Mouse (Mus musculus) embryo, embryonic 10 days (tissue): Measurements from ENCODE around the gene Apof.

Experiments
- DNase-seq: peaks from one replicate; pipeline ENCODE4 v3.0.0-alpha.2; 2015; ENCODE audit warnings: low spot score

Apof gene

DNA sequence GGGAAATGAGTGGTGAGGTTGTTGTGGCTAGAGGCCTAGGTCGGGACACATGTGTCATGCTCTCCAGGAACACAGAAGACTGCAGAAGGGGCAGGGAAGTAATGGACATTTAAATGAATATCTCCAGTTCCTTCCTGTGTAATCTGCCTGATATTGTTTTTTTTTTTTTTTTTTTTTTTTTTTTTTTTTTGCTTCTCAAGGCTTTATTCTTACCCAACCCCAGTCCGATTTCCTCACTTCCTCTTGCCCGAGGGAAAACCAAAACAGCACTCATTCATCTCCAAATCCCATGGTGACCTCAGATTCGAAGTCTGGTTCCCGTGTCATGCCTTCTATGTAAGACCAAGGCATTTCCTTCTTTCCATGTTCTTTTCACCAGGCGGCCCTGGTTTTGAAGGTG, 29.8 kb downstream of the Apof start:
- DNase-seq = no peak

GRCm38 (mm10) chr10:128298702-128299171, 30.3 kb downstream of the Apof start, which contains the start of gene Il23a:
TSS of gene Il23a (minus strand) at chr10:128298752.
- no peak for DNase-seq

DNA sequence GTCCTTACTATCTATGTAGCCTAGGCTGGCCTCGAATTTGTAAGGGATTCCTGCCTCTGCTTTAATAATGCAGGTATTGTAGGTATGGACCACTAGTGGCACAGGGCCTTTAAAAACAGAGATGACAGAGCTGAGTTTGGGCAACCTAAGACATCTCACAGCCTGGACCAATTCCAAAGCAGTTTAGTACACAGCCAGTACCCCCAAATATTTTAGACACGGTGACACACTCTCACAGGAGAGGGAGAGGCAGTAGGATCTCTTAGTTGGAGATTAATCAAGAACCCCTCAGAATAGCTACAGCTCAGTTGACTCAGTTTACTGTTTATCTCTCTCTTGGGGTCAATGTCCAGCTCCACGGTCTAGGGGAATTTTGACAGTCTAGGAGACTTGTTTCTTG, 33.9 kb downstream of the Apof start:
- DNase-seq = no peak

DNA sequence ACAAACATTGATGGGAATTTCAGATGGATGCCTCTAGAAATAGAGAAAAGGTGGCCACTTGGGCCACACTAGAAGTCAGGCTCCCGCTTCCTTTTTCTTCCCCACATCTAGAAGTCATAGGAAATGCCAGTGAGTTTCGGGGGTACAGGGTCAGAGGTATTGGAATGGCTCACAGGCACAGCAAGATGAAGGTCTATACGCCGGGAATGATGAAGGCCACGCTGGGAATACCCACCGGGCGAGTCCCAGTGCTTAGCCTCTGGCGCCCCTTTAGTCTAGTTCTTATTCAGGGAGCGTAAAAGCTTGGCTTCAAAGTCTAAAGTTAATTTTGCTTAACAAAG, 34.3 kb downstream of the Apof start:
- no peak for DNase-seq

DNA sequence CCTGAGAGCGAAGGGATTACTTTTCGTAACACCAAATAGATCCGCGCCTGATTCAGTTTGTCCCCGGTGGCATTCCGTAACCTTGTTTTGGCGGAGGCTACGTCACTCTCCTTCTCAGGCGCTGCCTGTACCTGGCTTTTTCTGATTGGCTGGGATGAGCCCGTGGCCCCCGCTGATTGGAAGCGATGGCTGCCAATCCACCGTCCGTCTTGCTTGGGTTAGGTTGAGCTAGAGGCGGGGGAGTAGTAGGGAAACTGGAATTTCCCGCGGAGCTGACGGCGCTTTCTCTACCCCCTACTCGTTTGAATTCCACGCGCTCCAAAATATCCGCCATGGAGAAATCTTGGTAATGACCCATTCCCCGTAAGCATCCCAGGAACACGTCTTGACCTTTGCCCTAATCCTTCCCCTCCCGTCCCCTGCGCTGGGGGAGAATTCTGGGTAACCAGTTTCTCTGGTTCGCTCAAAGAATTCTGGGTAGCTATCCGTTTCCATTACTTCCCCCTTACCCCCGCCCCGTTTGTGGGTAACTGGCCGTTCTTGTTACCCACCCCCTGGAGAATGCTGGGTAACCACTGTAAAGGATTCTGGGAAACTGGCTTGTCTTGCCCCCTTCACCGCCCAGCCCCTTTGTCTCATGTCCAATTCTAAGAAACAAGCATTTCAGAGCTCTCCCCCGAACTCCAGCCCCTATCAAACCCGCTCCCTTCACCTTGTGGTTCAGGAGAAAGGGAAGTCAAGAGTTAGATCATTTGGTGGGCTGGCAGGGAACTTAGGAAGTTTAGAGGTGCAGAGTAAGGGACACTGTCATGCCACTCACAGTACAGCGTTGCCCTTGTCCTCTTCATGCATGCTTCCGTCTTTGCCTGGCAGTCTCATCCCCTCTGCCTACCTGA, 34.9 kb downstream of the Apof start, which contains the start of gene Pan2:
Pan2 (plus strand) TSS at position 210 of the 896 bp plus-strand sequence.
- peak; percentile 99 for DNase-seq

- DNase-seq = no peak
Measured at GRCm38 (mm10) chr10:128309654-128310053, 41.2 kb downstream of the Apof start.

GRCm38 (mm10) chr10:128310177-128310576, 41.7 kb downstream of the Apof start:
- DNase-seq = no peak

DNA sequence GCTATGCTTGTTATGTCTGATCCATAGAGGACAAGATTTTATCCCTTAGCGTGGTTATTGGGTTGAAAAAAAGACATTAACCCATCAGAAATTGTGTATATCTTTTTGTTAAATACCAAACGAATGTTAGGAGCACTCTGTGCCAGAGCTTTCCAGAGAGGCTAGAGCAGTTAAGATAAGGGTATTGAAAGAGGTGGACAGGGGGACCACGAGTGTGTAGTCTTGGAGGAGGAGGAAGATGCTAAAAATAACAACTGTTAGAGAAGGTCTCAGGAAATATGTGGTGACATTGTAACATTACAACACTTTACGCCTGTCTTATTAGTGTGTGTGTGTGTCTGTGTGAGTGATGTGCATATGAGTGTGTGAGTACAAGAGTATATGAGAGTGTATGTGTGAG, 42.4 kb downstream of the Apof start:
- DNase-seq = no peak

GRCm38 (mm10) chr10:128315578-128315977, 47.1 kb downstream of the Apof start:
- no peak for DNase-seq
